Mouse (Mus musculus) spleen, adult 2 months (tissue): ENCODE measurements around the gene Ppp1r26. TPM values are rescaled to one million over a fixed set of nuclear protein-coding genes. Genes with fewer than 3 reads are reported as not detected.
A peak's percentile ranks its signal among the peaks of the same experiment; 100 is the strongest.

Source experiments
- DNase-seq, 2 experiments: peaks; one replicate each; pipeline versions ENCODE4 v3.0.0 to v3.0.0-alpha.2; 2012 to 2021; ENCODE audit warnings: low spot score in 2 of 2, low read depth in 1 of 2
- H3K27ac ChIP-seq: fragments of 200-500 bp; 2 replicates; pipeline ENCODE4 v1.5.1; 2012; ENCODE audit warnings: low read length, inconsistent platforms; ENCODE audit not compliant: insufficient read depth
- H3K27me3 ChIP-seq: fragments of 200-500 bp; 2 replicates; pipeline ENCODE4 v1.6.1; 2012; ENCODE audit warnings: mild to moderate bottlenecking, moderate library complexity, low read length, inconsistent platforms; ENCODE audit not compliant: control insufficient read depth, insufficient read depth
- H3K36me3 ChIP-seq: fragments of 200-500 bp; 2 replicates; pipeline ENCODE4 v1.6.1; 2012; ENCODE audit warnings: mild to moderate bottlenecking, low read length, inconsistent platforms; ENCODE audit not compliant: control insufficient read depth, insufficient read depth
- H3K4me1 ChIP-seq: fragments of 200-500 bp; 2 replicates; pipeline ENCODE4 v1.6.1; 2011; ENCODE audit warnings: inconsistent platforms; ENCODE audit not compliant: control insufficient read depth, insufficient read depth, insufficient read length
- H3K4me3 ChIP-seq: fragments of 200-500 bp; 2 replicates; pipeline ENCODE4 v1.5.1; 2011; ENCODE audit warnings: mild to moderate bottlenecking, inconsistent platforms; ENCODE audit not compliant: insufficient read depth, insufficient read length; ENCODE audit errors: extremely low read depth
- CTCF ChIP-seq: fragments of 200-500 bp; IDR thresholded peaks from 2 replicates; pipeline ENCODE4 v1.5.1; 2011; ENCODE audit warnings: mild to moderate bottlenecking, inconsistent platforms; ENCODE audit not compliant: insufficient read depth, insufficient read length, insufficient replicate concordance; ENCODE audit errors: extremely low read depth
- POLR2A ChIP-seq: fragments of 200-500 bp; IDR thresholded peaks from 2 replicates; pipeline ENCODE4 v1.6.1; 2011; ENCODE audit warnings: low read depth, low read length, inconsistent platforms
- WGBS: fragments of 180-500 bp; shearing (Covaris S2); methylation state at CpG from one replicate; pipeline ENCODE4 v1.1.7; 2018; 5-methylcytosine and 5-hydroxymethylcytosine counted together
- polyA plus RNA-seq: library from polyadenylated mRNA; depleted of rRNA; stranded (reverse); fragments of >200 nt; gene quantifications from 2 replicates; pipeline ENCODE4 v1.2.3, GENCODE M21; 2012

The Ppp1r26 gene
- polyA plus RNA-seq, 1 experiment: 0.81 TPM

- DNase-seq: peak; percentile 47 to 63
- TF ChIP-seq CTCF (peak; percentile 49; the same call in 1 of the 2 replicates), POLR2A (no peak)
- H3K36me3 ChIP-seq: no peaks in the 10 kb centered on the region
- peaks cover 6% of the 10 kb centered on the region; the same call in 1 of the 2 replicates for H3K4me1 ChIP-seq
- H3K27ac ChIP-seq: no peak overlapping the region
- H3K27me3 ChIP-seq: no peaks in the 10 kb centered on the region
- 72% methylated on average over 3 of the region's 3 CpGs for WGBS
- H3K4me3 ChIP-seq: no peak overlapping the region
These were observed 17.3 kb downstream of the Ppp1r26 start for GRCm38 (mm10) chr2:28463919-28464318.

GRCm38 (mm10) chr2:28464919-28465318 is 18.3 kb downstream of the Ppp1r26 start:
- no peaks in the 10 kb centered on the region for H3K27me3 ChIP-seq
- H3K27ac ChIP-seq: no peak overlapping the region
- peaks cover 6% of the 10 kb centered on the region for H3K36me3 ChIP-seq
- DNase-seq: no peak
- peaks cover 6% of the 10 kb centered on the region; the same call in 1 of the 2 replicates for H3K4me1 ChIP-seq
- no peak overlapping the region for H3K4me3 ChIP-seq
- WGBS: 85% methylated on average over 9 of the region's 9 CpGs
- TF ChIP-seq POLR2A (no peak), CTCF (no peak)

- 5% methylated on average over 25 of the region's 25 CpGs for WGBS
- H3K36me3 ChIP-seq: peaks cover 8% of the 10 kb centered on the region
- peaks cover 6% of the 10 kb centered on the region; the same call in 1 of the 2 replicates for H3K4me1 ChIP-seq
- peak; percentile 19 to 50 for DNase-seq
- TF ChIP-seq POLR2A (no peak), CTCF (no peak)
- no peak within 1 kb of the TSS for H3K4me3 ChIP-seq
- H3K27ac ChIP-seq: no peak within 1 kb of the TSS
- no peaks in the 10 kb centered on the region for H3K27me3 ChIP-seq
These were observed 19.4 kb downstream of the Ppp1r26 start, which contains the start of gene 1700007K13Rik for GRCm38 (mm10) chr2:28465836-28466518. TSS of gene 1700007K13Rik (minus strand) at chr2:28466332.

DNA sequence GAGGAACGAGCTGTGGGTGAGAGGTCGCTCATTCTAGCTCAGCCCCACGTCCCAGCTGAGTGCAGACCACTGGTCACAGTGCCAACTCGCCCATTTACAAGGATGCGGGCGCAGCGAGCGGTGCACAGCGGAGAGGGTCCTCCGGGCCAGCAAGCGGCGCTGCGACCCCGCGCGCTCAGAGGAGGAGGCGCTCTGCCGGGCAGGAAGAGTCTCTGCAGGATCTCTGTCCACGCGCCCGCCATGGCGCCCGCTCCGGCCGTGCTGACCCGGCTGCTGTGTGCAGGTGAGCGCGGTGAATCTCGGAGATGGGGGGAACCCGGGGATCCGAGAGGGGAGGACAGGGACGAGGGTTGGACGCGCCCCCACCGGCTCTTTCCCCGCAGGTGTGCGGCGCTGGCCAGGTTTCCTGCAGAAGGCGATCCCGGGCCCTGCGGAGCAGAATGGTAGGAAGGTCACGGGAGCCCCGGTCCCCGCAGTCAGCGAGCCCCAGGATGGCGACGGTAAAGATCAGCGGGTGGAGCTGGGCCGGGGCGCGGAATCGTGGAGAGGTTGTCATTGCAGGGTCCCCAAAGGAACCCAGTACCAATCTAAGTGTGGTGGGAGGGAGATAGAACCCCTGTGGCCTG is 21.4 kb downstream of the Ppp1r26 start, which contains the start of gene Mrps2:
Gene Mrps2, plus strand, starts transcription at position 207 of the 626 bp plus-strand sequence.
- under 1% methylated on average over 52 of the region's 52 CpGs for WGBS
- DNase-seq: peak; percentile 44 to 77
- H3K27ac ChIP-seq: no peak within 1 kb of the TSS

GRCm38 (mm10) chr2:28468486-28469225 is 22.1 kb downstream of the Ppp1r26 start:
- H3K27me3 ChIP-seq: no peaks in the 10 kb centered on the region
- WGBS: 57% methylated on average over 18 of the region's 18 CpGs
- peak overlapping the region; percentile 83 for H3K4me3 ChIP-seq
- H3K27ac ChIP-seq: no peak overlapping the region
- peaks cover 6% of the 10 kb centered on the region; the same call in 1 of the 2 replicates for H3K4me1 ChIP-seq
- DNase-seq: no peak
- H3K36me3 ChIP-seq: peaks cover 8% of the 10 kb centered on the region
- no peak for TF ChIP-seq POLR2A
- no peak for TF ChIP-seq CTCF

More for the DNA sequence above, 21.4 kb downstream of the Ppp1r26 start, which contains the start of gene Mrps2:
- TF ChIP-seq CTCF (peak; percentile 85; the same call in 1 of the 2 replicates), POLR2A (peak; percentile 42; the same call in 1 of the 2 replicates)
- H3K4me3 ChIP-seq: peak within 1 kb of the TSS; percentile 83
- H3K27me3 ChIP-seq: no peaks in the 10 kb centered on the region
- H3K36me3 ChIP-seq: peaks cover 8% of the 10 kb centered on the region
- H3K4me1 ChIP-seq: peaks cover 6% of the 10 kb centered on the region; the same call in 1 of the 2 replicates

GRCm38 (mm10) chr2:28469461-28469860 is 22.9 kb downstream of the Ppp1r26 start:
- 98% methylated on average over 14 of the region's 14 CpGs for WGBS

More at GRCm38 (mm10) chr2:28469461-28469860, 22.9 kb downstream of the Ppp1r26 start:
- peaks cover 8% of the 10 kb centered on the region for H3K36me3 ChIP-seq
- no peak overlapping the region for H3K27ac ChIP-seq
- no peak overlapping the region for H3K4me3 ChIP-seq
- TF ChIP-seq POLR2A (no peak), CTCF (no peak)
- H3K27me3 ChIP-seq: no peaks in the 10 kb centered on the region
- peaks cover 6% of the 10 kb centered on the region; the same call in 1 of the 2 replicates for H3K4me1 ChIP-seq
- no peak for DNase-seq
